Mouse (Mus musculus) ES-Bruce4 (cell line): Measurements from ENCODE around the gene Sdk2.

ENCODE experiments used
- CTCF ChIP-seq: IDR thresholded peaks from one replicate; pipeline ENCODE4 v1.8.1; 2011; ENCODE audit warnings: low read depth, low read length
- EP300 ChIP-seq: IDR thresholded peaks from 2 replicates; pipeline ENCODE4 v1.6.1; 2011; ENCODE audit warnings: low read depth, low read length; ENCODE audit not compliant: insufficient read depth
- POLR2A ChIP-seq: IDR thresholded peaks from one replicate; pipeline ENCODE4 v1.8.1; 2011; ENCODE audit warnings: low read length; ENCODE audit not compliant: insufficient read depth

DNA sequence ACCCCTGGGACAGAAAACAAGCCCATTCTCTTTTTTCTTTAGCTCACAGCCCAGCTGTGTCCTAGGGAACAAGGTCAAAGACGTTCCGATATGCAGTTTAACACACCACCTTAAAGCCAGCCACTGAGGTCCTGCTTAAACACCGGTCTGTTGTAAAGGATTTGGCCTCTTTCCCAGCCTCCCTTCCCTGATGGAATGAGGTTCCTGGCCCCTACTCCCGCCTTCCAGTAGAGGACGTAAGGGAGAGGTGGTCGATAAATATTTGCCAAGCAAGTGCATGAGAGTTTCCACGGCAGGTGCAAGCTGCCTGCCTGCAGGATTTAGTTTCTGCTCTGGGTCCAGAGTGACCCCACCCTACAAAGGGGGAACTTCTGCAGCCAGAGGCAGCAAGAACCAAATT, 4.9 kb downstream of the Sdk2 start:
- TF ChIP-seq CTCF: no peak
- no peak for TF ChIP-seq POLR2A
- no peak for TF ChIP-seq EP300
